Mouse (Mus musculus) thymus, postnatal 36 days (tissue): ENCODE data around the gene Stxbp2.
"Not testable (repeated sequence)": the region's sequence is repeated elsewhere in the genome, so short reads cannot be mapped to it uniquely, and the experiment has no call there.

ENCODE experiments used
- DNase-seq, 2 experiments: peaks; one replicate each; pipeline ENCODE4 v3.0.0; 2022; ENCODE audit warnings: mixed read lengths in 2 of 2

Gene Stxbp2

DNA sequence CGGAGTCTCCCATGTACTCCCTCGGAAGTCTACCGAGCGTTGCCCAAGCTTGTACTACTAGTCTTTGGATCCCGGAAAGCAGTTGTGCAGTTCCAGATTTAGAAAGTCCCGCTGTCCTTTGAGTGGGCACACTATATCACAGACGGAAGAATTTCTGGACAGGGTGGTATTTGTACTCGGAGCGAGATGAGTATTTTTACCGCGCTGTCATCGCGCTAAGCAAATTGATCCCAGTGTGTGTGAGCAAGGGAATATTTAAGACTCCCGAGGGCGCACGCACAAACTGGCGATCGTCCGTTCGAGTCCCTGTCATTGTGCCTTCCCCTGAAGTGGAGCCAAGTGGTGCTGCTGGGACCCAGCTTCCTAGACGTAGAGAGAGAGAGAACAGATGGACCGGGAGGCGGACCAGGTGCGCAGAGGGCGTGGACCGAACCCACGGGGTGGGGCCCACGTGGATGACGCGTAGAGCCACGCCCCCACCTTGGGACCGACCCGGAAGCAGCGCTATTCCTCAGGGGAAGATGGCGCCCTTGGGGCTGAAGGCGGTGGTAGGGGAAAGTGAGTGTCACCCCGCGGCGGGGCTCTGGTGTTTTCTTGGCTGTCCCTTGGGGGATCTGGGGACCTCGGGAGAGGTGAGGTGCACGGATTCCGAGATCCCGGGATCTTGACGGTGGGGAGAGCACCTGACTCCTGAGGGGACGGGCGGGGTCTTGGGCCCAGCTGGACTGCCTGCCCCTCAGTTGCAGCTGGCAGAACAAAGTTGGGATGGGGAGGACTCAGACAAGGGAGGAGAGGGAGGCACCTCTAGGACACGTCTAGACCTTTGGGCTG, at the start of gene Stxbp2:
Stxbp2 (plus strand) TSS at position 309 of the 831 bp plus-strand sequence.
- DNase-seq, result peak; percentile 86 to 88

- DNase-seq, result not testable (repeated sequence)
These were observed 48.8 kb upstream of the Stxbp2 start for GRCm38 (mm10) chr8:3581961-3582360.

DNA sequence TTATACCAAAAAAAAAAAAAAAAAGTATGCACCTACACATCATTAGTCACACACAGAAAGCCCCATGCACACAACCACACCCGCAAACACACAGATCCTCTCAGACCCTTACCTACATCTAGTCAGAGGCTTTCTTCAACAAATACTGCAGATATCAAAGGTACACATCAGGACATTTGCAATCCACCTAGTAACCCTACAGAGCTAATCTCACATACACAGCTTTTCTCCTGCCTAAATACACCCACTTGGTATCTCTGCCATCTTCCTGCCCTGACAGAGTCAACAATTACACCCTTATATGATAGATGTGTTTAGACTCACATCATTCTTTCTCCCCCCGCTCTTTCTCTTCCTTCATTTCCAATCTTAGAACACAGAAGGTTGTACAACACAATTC, 44.3 kb upstream of the Stxbp2 start:
- no peak for DNase-seq

- DNase-seq, result no peak
These were observed 43.8 kb upstream of the Stxbp2 start, which contains the start of gene Camsap3 for GRCm38 (mm10) chr8:3586993-3587390. TSS of gene Camsap3 (plus strand) at chr8:3587293.

- DNase-seq, result peak in 1 of 2 experiments; percentile 29
These were observed 43.1 kb upstream of the Stxbp2 start for GRCm38 (mm10) chr8:3587391-3588257.

GRCm38 (mm10) chr8:3588258-3588633, 42.5 kb upstream of the Stxbp2 start:
- no peak for DNase-seq

GRCm38 (mm10) chr8:3593470-3593869, 37.3 kb upstream of the Stxbp2 start:
- no peak for DNase-seq

GRCm38 (mm10) chr8:3594466-3594865, 36.3 kb upstream of the Stxbp2 start:
- no peak for DNase-seq

- DNase-seq, result no peak
These were observed 32.7 kb upstream of the Stxbp2 start for GRCm38 (mm10) chr8:3598054-3598453.

DNA sequence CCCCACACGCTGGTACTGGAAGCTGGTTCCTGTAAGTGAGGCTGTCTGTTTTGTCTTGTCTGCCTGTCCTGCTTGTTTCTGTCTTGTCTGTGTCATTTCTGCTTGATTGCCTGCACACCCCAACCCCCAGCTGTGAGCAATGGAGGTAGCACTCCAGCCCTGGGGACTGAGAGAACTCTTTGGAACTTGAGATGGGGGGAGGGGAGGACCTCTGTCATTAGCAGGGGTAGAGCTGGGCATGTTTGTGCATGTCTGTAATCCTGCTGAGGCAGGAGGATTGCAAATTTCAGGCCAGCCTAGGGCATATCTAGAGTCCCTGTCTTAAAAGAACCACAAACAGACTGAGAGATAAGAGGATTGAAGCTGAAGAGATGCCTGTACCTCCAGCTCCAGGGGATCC, 31.5 kb upstream of the Stxbp2 start:
- no peak for DNase-seq

- DNase-seq, result no peak
These were observed 30.4 kb upstream of the Stxbp2 start for GRCm38 (mm10) chr8:3600401-3600800.

DNA sequence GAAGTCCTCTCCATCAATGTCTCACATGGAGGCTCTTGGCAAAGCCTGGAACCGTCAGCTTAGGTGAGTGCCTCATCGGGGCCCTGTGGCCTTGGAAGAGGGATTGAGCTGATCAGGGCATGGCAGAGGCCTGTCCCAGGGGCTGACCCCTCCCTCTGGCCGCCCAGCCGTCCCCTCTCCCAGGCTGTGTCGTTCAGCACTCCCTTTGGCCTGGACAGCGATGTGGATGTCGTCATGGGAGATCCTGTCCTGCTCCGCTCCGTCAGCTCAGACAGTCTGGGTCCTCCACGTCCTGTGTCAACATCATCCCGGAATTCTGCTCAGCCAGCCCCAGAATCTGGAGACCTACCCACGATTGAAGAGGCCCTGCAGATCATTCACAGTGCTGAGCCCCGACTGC, 27.3 kb upstream of the Stxbp2 start:
- no peak for DNase-seq

- no peak for DNase-seq
These were observed 24.2 kb upstream of the Stxbp2 start for GRCm38 (mm10) chr8:3606593-3606992.

GRCm38 (mm10) chr8:3607822-3608221, 22.9 kb upstream of the Stxbp2 start:
- no peak for DNase-seq

GRCm38 (mm10) chr8:3609046-3609815, 21.5 kb upstream of the Stxbp2 start:
- no peak for DNase-seq

- DNase-seq, result no peak
These were observed 21.0 kb upstream of the Stxbp2 start for GRCm38 (mm10) chr8:3609816-3610150.

DNA sequence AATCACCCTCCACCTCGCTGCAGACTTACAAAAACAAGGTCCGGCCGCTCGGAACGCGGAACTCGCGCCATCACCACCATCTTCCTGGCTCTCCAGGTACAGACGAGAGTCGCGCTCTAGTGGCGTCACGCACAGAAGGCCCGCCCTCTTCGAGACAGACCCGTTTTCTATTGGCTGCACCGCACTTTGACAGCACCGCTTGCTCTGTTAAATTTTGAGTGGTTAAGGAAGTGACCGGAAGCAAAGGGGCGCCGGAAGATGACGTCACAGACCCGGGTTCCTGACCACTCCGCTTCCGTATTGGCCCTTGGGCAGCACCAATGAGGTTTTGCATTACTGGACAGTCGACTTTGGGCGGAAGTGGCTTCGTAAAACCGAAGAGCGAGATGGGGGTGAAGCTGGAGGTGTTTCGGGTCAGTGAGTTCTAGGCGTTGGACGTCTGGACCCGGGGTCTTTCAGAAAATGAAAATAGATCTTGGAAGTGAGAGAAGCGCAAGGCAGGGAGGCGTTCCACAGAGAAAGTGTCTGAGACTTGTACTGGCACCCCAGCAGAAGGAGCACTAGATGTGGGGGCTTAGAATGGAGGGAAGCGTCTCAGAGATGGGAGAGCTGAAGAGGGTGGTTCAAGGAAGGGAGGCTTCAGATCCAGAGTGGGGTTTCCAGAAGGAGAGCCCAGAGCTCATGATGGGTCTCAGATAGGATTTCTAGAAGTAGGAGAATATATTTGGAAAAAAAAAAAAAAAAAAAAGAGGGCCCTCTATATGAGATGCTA, 9.4 kb upstream of the Stxbp2 start, which contains the start of the genes Xab2 and Pet100:
Xab2 (minus strand) TSS at position 118 of the 772 bp plus-strand sequence.
Pet100 (plus strand) TSS at position 350 of the 772 bp plus-strand sequence.
- peak; percentile 96 to 97 for DNase-seq

- no peak for DNase-seq
These were observed 8.6 kb upstream of the Stxbp2 start for GRCm38 (mm10) chr8:3622119-3622518.

- DNase-seq, result no peak
These were observed 5.3 kb upstream of the Stxbp2 start, which contains the start of gene Pcp2 for GRCm38 (mm10) chr8:3625445-3625844. TSS of gene Pcp2 (minus strand) at chr8:3625545.

- DNase-seq, result no peak
These were observed 3.8 kb upstream of the Stxbp2 start for GRCm38 (mm10) chr8:3626971-3627370.

- peak in 1 of 2 experiments; percentile 22 for DNase-seq
These were observed 2.7 kb upstream of the Stxbp2 start for GRCm38 (mm10) chr8:3628014-3628413.

GRCm38 (mm10) chr8:3631478-3631875, 722 bp downstream of the Stxbp2 start:
- peak in 1 of 2 experiments; percentile 19 for DNase-seq
